Mouse (Mus musculus) midbrain, embryonic 14.5 days (tissue): ENCODE data around the gene Galnt7. TPM values are rescaled to one million over a fixed set of nuclear protein-coding genes. Genes with fewer than 3 reads are reported as not detected.
A peak's percentile ranks its signal among the peaks of the same experiment; 100 is the strongest.

Source experiments
- ATAC-seq: fragments of 200-750 bp; cut with Nextera tagmentation; 2 replicates; pipeline ENCODE4 v1.8.0; 2017; ENCODE audit warnings: moderate number of reproducible peaks, moderate library complexity; ENCODE audit not compliant: low FRiP score, low TSS enrichment
- DNase-seq: peaks from one replicate; pipeline ENCODE4 v3.0.0-alpha.2; 2015
- H3K27ac ChIP-seq: fragments of 300-500 bp; sonication (generic); replicated peaks from 2 replicates; pipeline ENCODE4 v1.5.1; 2014; ENCODE audit warnings: mild to moderate bottlenecking, low read depth, low read length, moderate library complexity
- H3K27me3 ChIP-seq: fragments of 300-500 bp; sonication (generic); 2 replicates; pipeline ENCODE4 v1.6.1; 2014; ENCODE audit warnings: low read length, control low read depth, mixed read lengths; ENCODE audit not compliant: control insufficient read depth, insufficient read depth
- H3K36me3 ChIP-seq: fragments of 300-500 bp; sonication (generic); 2 replicates; pipeline ENCODE4 v1.6.1; 2014; ENCODE audit warnings: low read length, control low read depth; ENCODE audit not compliant: control insufficient read depth, insufficient read depth
- H3K4me1 ChIP-seq: fragments of 300-500 bp; sonication (generic); 2 replicates; pipeline ENCODE4 v1.6.1; 2014; ENCODE audit warnings: mild to moderate bottlenecking, antibody characterized with exemption, low read length, control low read depth; ENCODE audit not compliant: control insufficient read depth, insufficient read depth
- H3K4me2 ChIP-seq: fragments of 300-500 bp; sonication (generic); 2 replicates; pipeline ENCODE4 v1.6.1; 2014; ENCODE audit warnings: mild to moderate bottlenecking, low read length, moderate library complexity
- H3K4me3 ChIP-seq: fragments of 300-500 bp; sonication (generic); replicated peaks from 2 replicates; pipeline ENCODE4 v1.5.1; 2014; ENCODE audit warnings: low read depth, low read length
- H3K9ac ChIP-seq: fragments of 300-500 bp; sonication (generic); replicated peaks from 2 replicates; pipeline ENCODE4 v1.6.1; 2014; ENCODE audit warnings: mild to moderate bottlenecking, low read length, moderate library complexity
- H3K9me3 ChIP-seq: fragments of 300-500 bp; sonication (generic); 2 replicates; pipeline ENCODE4 v1.6.1; 2016; ENCODE audit warnings: low read length, control low read depth, mixed read lengths; ENCODE audit not compliant: control insufficient read depth
- WGBS: fragments of 180-500 bp; shearing (Covaris S2); extraction: QIAGEN DNeasy Blood & Tissue Kit; methylation state at CpG from one replicate; pipeline ENCODE4 v1.1.7; 2014; 5-methylcytosine and 5-hydroxymethylcytosine counted together
- polyA plus RNA-seq: library from polyadenylated mRNA; unstranded; fragments of >200 nt; fragmentation: Nextera tagmentation; extraction: Ambion mirVana; gene quantifications from 2 replicates; pipeline ENCODE4 v1.2.1, GENCODE M21; 2014

The Galnt7 gene
- polyA plus RNA-seq, 1 experiment from 2014 or later, result 10.0 TPM

GRCm38 (mm10) chr8:57569400-57569795 is 83.4 kb downstream of the Galnt7 start:
- no peak overlapping the region for H3K9ac ChIP-seq
- H3K27me3 ChIP-seq, result no peaks in the 10 kb centered on the region
- no peak overlapping the region for H3K27ac ChIP-seq
- H3K4me1 ChIP-seq, result no peaks in the 10 kb centered on the region
- no peaks in the 10 kb centered on the region for H3K36me3 ChIP-seq
- WGBS, result 60% methylated on average over 11 of the region's 11 CpGs
- H3K4me2 ChIP-seq, result no peak overlapping the region
- ATAC-seq (no peak), DNase-seq (peak; percentile 46)
- no peak overlapping the region for H3K4me3 ChIP-seq
- no peaks in the 10 kb centered on the region for H3K9me3 ChIP-seq

DNA sequence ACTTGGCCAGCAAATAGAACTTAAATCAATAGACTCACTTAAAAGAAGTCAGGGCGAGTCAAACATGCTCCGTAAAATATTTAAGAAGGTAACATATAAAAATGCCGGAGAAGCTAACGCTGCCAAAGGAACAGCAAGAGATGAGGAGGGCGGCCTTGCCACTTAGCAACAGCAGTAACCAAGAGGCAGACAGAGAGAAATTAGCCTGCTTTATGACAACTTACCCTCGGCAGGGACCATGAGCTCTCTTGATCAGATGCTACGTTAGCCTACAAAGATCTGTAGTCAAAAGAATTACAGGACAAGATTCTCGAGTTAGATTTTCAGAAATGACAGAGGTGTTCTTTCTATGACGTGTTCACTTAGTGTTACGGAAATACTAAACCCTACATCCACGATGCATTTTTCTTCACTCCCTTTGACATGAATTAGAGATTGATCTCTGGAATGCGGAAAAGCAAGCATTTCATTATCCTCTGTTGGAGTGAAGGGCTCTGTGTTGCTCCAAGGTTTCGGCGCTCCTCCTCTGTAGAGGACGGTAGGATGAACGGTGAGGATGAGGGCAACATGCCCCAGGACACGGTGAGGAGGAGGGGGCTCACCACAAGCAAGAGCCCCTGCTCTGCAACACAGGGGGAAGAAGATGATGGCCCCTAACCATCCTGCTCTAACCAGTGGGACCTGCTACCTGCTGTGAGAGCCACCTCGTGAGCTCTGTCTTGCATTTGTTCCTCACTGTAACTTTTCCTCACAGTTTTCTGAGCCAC is 84.0 kb downstream of the Galnt7 start:
- ATAC-seq, result no peak; the same call in 1 of the 2 replicates
- Histone ChIP-seq H3K4me2 (no peak overlapping the region), H3K4me3 (no peak overlapping the region), H3K36me3 (no peaks in the 10 kb centered on the region), H3K9me3 (no peaks in the 10 kb centered on the region), H3K9ac (no peak overlapping the region), H3K4me1 (no peaks in the 10 kb centered on the region), H3K27ac (no peak overlapping the region), H3K27me3 (no peaks in the 10 kb centered on the region)
- peak; percentile 37 for DNase-seq
- 62% methylated on average over 18 of the region's 18 CpGs for WGBS

GRCm38 (mm10) chr8:57567998-57568397 is 84.8 kb downstream of the Galnt7 start:
- ATAC-seq (no peak), DNase-seq (no peak)
- Histone ChIP-seq H3K4me2 (no peak overlapping the region), H3K36me3 (no peaks in the 10 kb centered on the region), H3K9me3 (no peaks in the 10 kb centered on the region), H3K4me1 (no peaks in the 10 kb centered on the region), H3K4me3 (no peak overlapping the region), H3K27ac (no peak overlapping the region), H3K9ac (no peak overlapping the region), H3K27me3 (no peaks in the 10 kb centered on the region)
- 90% methylated on average over 7 of the region's 7 CpGs for WGBS

- DNase-seq (no peak), ATAC-seq (no peak)
- Histone ChIP-seq H3K27me3 (no peaks in the 10 kb centered on the region), H3K27ac (no peak overlapping the region), H3K4me2 (no peak overlapping the region), H3K9ac (no peak overlapping the region), H3K36me3 (no peaks in the 10 kb centered on the region), H3K4me1 (no peaks in the 10 kb centered on the region), H3K9me3 (no peaks in the 10 kb centered on the region), H3K4me3 (no peak overlapping the region)
- 88% methylated on average over 6 of the region's 6 CpGs for WGBS
Measured at GRCm38 (mm10) chr8:57565039-57565438, 87.8 kb downstream of the Galnt7 start.

- no peaks in the 10 kb centered on the region for H3K9me3 ChIP-seq
- H3K27ac ChIP-seq, result no peak overlapping the region
- DNase-seq (no peak), ATAC-seq (no peak)
- H3K9ac ChIP-seq, result no peak overlapping the region
- H3K36me3 ChIP-seq, result no peaks in the 10 kb centered on the region
- H3K4me1 ChIP-seq, result no peaks in the 10 kb centered on the region
- 95% methylated on average over 15 of the region's 15 CpGs for WGBS
- no peak overlapping the region for H3K4me2 ChIP-seq
- no peaks in the 10 kb centered on the region for H3K27me3 ChIP-seq
- H3K4me3 ChIP-seq, result no peak overlapping the region
Measured at GRCm38 (mm10) chr8:57563726-57564125, 89.1 kb downstream of the Galnt7 start.

DNA sequence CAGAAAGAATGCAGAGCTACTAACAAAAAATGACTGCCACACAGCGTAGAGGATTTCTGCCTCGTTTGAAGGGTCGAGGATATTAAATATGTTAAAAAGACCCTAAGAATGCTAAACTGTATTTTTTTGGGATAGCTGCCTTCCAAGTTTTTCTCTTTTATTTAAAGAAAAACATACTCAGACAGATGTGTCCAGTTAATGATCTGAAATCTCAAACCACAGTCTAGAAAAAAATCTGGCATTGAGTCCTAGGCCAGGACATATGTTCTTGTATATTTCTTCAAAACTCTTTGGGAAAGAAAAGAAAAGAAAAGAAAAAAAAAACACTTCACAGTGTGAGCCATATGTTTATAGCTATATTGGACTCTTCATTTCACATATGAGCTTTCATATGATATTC is 90.1 kb downstream of the Galnt7 start:
- ATAC-seq (no peak), DNase-seq (no peak)
- Histone ChIP-seq H3K4me3 (no peak overlapping the region), H3K4me1 (no peaks in the 10 kb centered on the region), H3K9ac (no peak overlapping the region), H3K27me3 (no peaks in the 10 kb centered on the region), H3K4me2 (no peak overlapping the region), H3K36me3 (no peaks in the 10 kb centered on the region), H3K9me3 (no peaks in the 10 kb centered on the region), H3K27ac (no peak overlapping the region)
- WGBS, result 95% methylated on average over 3 of the region's 3 CpGs

DNA sequence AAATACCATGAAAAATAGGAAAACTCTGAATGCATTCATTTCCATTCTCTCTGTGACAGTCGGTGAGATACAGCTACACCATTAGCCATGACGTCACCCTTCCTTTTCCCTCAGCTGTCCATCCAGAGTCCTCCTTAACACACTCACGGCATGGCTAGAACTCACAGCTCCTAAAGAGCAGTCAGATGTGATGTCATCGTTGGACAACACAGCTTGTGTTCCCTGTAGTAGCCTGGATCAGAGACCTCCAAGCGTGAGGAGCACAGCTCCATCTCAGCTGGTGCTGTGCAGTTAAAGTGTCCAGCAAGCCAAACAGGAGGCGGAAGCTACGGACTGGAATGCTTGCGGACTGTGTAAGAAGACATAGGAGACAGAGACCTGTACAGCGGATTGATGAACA is 91.9 kb downstream of the Galnt7 start:
- no peak for ATAC-seq

DNA sequence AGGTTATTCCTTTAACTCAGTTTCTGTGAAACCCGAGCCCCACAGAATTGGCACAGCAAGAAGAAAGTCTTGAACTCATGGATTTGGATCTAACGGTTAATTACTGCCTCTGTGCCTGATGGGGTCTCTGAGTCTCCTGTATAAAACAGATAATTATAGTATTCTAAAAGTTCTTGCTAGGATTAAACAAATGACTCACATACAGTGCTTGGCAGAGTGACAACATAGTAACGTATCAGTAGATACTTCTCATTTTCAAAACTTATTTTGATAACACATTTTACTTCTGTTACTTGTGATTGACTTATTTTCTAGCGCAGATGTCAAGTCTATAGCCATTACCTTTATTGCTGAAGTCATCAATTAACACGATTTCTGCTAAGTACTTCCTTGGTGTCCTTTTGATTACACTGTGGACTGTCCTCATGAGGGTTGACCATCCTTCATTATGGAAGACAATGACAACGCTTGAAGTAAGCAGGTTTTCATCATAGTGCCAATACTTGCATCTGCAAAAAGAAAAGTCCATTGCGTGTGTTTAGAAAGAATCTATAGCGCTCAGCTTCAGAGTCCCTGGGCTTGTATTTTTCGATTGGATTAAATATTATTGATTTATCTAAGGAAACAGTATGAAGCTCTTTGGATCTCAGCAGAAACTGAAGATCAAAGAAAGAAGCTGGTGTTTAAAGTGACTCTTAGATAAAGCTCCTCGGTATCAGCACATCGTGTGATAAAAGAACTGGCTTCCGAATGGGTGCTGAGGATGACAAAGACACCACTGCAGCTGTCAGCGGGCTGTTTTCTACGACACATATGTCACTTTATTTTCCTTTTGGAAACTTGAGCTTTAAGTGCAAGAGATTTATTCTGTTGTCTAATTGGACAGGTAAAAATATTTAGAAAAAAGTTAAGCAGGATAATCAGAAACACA is 100.5 kb downstream of the Galnt7 start:
- no peaks in the 10 kb centered on the region for H3K36me3 ChIP-seq
- no peak overlapping the region for H3K27ac ChIP-seq
- WGBS, result 87% methylated on average over 14 of the region's 14 CpGs

More for the DNA sequence above, 91.9 kb downstream of the Galnt7 start:
- no peak overlapping the region for H3K4me2 ChIP-seq
- no peak overlapping the region for H3K27ac ChIP-seq
- no peaks in the 10 kb centered on the region for H3K4me1 ChIP-seq
- no peaks in the 10 kb centered on the region for H3K9me3 ChIP-seq
- WGBS, result 90% methylated on average over 9 of the region's 9 CpGs
- no peaks in the 10 kb centered on the region for H3K27me3 ChIP-seq
- no peaks in the 10 kb centered on the region for H3K36me3 ChIP-seq
- DNase-seq, result no peak
- no peak overlapping the region for H3K4me3 ChIP-seq
- H3K9ac ChIP-seq, result no peak overlapping the region

More for the DNA sequence above, 100.5 kb downstream of the Galnt7 start:
- Histone ChIP-seq H3K9me3 (no peaks in the 10 kb centered on the region), H3K4me3 (no peak overlapping the region), H3K9ac (no peak overlapping the region), H3K27me3 (no peaks in the 10 kb centered on the region), H3K4me1 (no peaks in the 10 kb centered on the region), H3K4me2 (no peak overlapping the region)
- no peak for DNase-seq
- ATAC-seq, result no peak
